Mouse (Mus musculus) neural tube, embryonic 14.5 days (tissue): ENCODE results near the gene Cmpk2. TPM values are rescaled to one million over a fixed set of nuclear protein-coding genes. Genes with fewer than 3 reads are reported as not detected.
A peak's percentile ranks its signal among the peaks of the same experiment; 100 is the strongest.

Experiments
- ATAC-seq: fragments of 200-750 bp; cut with Nextera tagmentation; 2 replicates; pipeline ENCODE4 v1.8.0; 2017; ENCODE audit warnings: low read depth, mild to moderate bottlenecking, moderate TSS enrichment, moderate library complexity
- H3K27ac ChIP-seq: fragments of 300-500 bp; sonication (generic); 2 replicates; pipeline ENCODE4 v1.5.1; 2014; ENCODE audit warnings: low read depth, mild to moderate bottlenecking, control low read depth, low read length, moderate library complexity, mixed read lengths
- H3K27me3 ChIP-seq: fragments of 300-500 bp; sonication (generic); 2 replicates; pipeline ENCODE4 v1.6.1; 2014; ENCODE audit warnings: low read length; ENCODE audit not compliant: control insufficient read depth, insufficient read depth
- H3K36me3 ChIP-seq: fragments of 300-500 bp; sonication (generic); 2 replicates; pipeline ENCODE4 v1.6.1; 2014; ENCODE audit warnings: low read length, mixed read lengths; ENCODE audit not compliant: control insufficient read depth, insufficient read depth
- H3K4me1 ChIP-seq: fragments of 300-500 bp; sonication (generic); 2 replicates; pipeline ENCODE4 v1.6.1; 2014; ENCODE audit warnings: low read length; ENCODE audit not compliant: control insufficient read depth, insufficient read depth
- H3K4me2 ChIP-seq: fragments of 300-500 bp; sonication (generic); 2 replicates; pipeline ENCODE4 v1.6.1; 2014; ENCODE audit warnings: mild to moderate bottlenecking, low read depth, low read length, control low read depth
- H3K4me3 ChIP-seq: fragments of 300-500 bp; sonication (generic); 2 replicates; pipeline ENCODE4 v1.5.1; 2014; ENCODE audit warnings: low read depth, low read length, control low read depth, mixed read lengths
- H3K9ac ChIP-seq: fragments of 300-500 bp; sonication (generic); replicated peaks from 2 replicates; pipeline ENCODE4 v1.6.1; 2014; ENCODE audit warnings: low read depth, mild to moderate bottlenecking, control low read depth, low read length, mixed read lengths
- H3K9me3 ChIP-seq: fragments of 300-500 bp; sonication (generic); 2 replicates; pipeline ENCODE4 v1.6.1; 2016; ENCODE audit warnings: low read length; ENCODE audit not compliant: control insufficient read depth
- WGBS: fragments of 180-500 bp; shearing (Covaris S2); extraction: QIAGEN DNeasy Blood & Tissue Kit; methylation state at CpG from one replicate; pipeline ENCODE4 v1.1.7; 2014; 5-methylcytosine and 5-hydroxymethylcytosine counted together
- polyA plus RNA-seq: library from polyadenylated mRNA; unstranded; fragments of >200 nt; fragmentation: Nextera tagmentation; extraction: Ambion mirVana; gene quantifications from 2 replicates; pipeline ENCODE4 v1.2.1, GENCODE M21; 2014

The Cmpk2 gene
- polyA plus RNA-seq, 1 experiment from 2014 or later: 22.9 TPM

- Histone ChIP-seq H3K4me2 (no peak overlapping the region), H3K9ac (no peak overlapping the region), H3K4me3 (no peak overlapping the region), H3K9me3 (no peaks in the 10 kb centered on the region), H3K4me1 (no peaks in the 10 kb centered on the region), H3K27me3 (no peaks in the 10 kb centered on the region), H3K36me3 (no peaks in the 10 kb centered on the region), H3K27ac (no peak overlapping the region)
- no peak for ATAC-seq
- 81% methylated on average over 3 of the region's 3 CpGs for WGBS
Measured at GRCm38 (mm10) chr12:26501042-26501441, 32.0 kb downstream of the Cmpk2 start.

DNA sequence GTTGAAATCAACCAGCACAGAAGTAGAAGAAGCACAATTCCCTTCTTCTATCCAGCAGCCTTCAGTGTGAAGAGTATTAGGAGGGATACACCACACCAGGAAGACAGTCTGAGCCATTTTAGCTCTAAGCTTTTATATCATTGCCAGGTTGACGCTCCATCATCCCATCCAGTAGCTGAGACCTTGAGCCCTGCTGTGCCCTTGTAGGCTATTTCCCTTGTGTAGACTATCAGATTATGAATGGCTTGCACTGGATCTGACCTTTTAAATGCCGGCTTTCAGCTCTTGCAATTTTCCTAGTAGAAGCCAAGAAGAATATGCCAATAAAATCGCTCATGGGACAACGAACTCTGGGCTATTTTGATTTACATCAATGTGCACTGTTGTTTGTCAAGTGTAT lies 42.0 kb downstream of the Cmpk2 start:
- Histone ChIP-seq H3K4me2 (no peak overlapping the region), H3K9me3 (no peaks in the 10 kb centered on the region), H3K9ac (no peak overlapping the region), H3K36me3 (no peaks in the 10 kb centered on the region), H3K4me1 (peaks cover 5% of the 10 kb centered on the region; the same call in 1 of the 2 replicates), H3K4me3 (no peak overlapping the region), H3K27me3 (no peaks in the 10 kb centered on the region), H3K27ac (no peak overlapping the region)
- 87% methylated on average over 4 of the region's 4 CpGs for WGBS
- no peak for ATAC-seq

- 82% methylated on average over 3 of the region's 3 CpGs for WGBS
- H3K27me3 ChIP-seq: no peaks in the 10 kb centered on the region
- no peak overlapping the region for H3K4me2 ChIP-seq
- no peaks in the 10 kb centered on the region for H3K9me3 ChIP-seq
- no peaks in the 10 kb centered on the region for H3K36me3 ChIP-seq
- H3K9ac ChIP-seq: no peak overlapping the region
- H3K4me3 ChIP-seq: no peak overlapping the region
- peaks cover 5% of the 10 kb centered on the region; the same call in 1 of the 2 replicates for H3K4me1 ChIP-seq
- ATAC-seq: no peak
- no peak overlapping the region for H3K27ac ChIP-seq
Measured at GRCm38 (mm10) chr12:26518206-26518605, 49.2 kb downstream of the Cmpk2 start.

- Histone ChIP-seq H3K4me2 (no peak overlapping the region), H3K4me1 (0 out of 2 replicates have a peak, but pooled peaks cover 6% of the 10 kb centered on the region), H3K27me3 (no peaks in the 10 kb centered on the region), H3K9ac (no peak overlapping the region), H3K4me3 (no peak overlapping the region), H3K9me3 (no peaks in the 10 kb centered on the region), H3K36me3 (no peaks in the 10 kb centered on the region), H3K27ac (peak overlapping the region; percentile 39)
- peak; percentile 80 for ATAC-seq
- whole genome bisulfite sequencing: 54% methylated on average over 3 of the region's 3 CpGs
Measured at GRCm38 (mm10) chr12:26524943-26525697, 56.1 kb downstream of the Cmpk2 start.

- H3K4me2 ChIP-seq: no peak overlapping the region
- 43% methylated on average over 5 of the region's 5 CpGs for WGBS
- H3K4me3 ChIP-seq: no peak overlapping the region
- no peak overlapping the region for H3K9ac ChIP-seq
- no peaks in the 10 kb centered on the region for H3K27me3 ChIP-seq
- 0 out of 2 replicates have a peak, but pooled peaks cover 6% of the 10 kb centered on the region for H3K4me1 ChIP-seq
- no peaks in the 10 kb centered on the region for H3K9me3 ChIP-seq
- ATAC-seq: no peak
- 0 out of 2 replicates have a peak overlapping the region, but pooled peaks have one; percentile 39 for H3K27ac ChIP-seq
- H3K36me3 ChIP-seq: no peaks in the 10 kb centered on the region
Measured at GRCm38 (mm10) chr12:26525698-26526026, 56.7 kb downstream of the Cmpk2 start.

Other genes starting within 250 kb of the Cmpk2 start
- gene Rnf144a, start 54.0 kb upstream of the Cmpk2 start, polyA plus RNA-seq: 22.7 and 24.1 TPM in 2 replicates
- 0.21 and 0.48 TPM in 2 replicates for gene Rsad2, start 12.8 kb upstream of the Cmpk2 start, polyA plus RNA-seq